ENCODE assay signal across 20 mouse cellular contexts in genomic region chr17:47118010-47118409, GRCm38 (mm10).
"Had no signal": no experiment of that assay in that cellular context is flagged by ENCODE, and none has a peak within 500 bp of the region (broad histone marks: within the 10 kb centered on the region; RNA-seq: fewer than 3 reads in every experiment).

No protein-coding gene starts in this region.

- H3K27ac ChIP-seq: liver, embryonic 15.5 days; lung, embryonic 15.5 days; midbrain, embryonic 12.5 days; neural tube, embryonic 13.5 days; neural tube, embryonic 15.5 days had no signal

- H3K4me3 ChIP-seq: liver, embryonic 15.5 days; lung, embryonic 15.5 days; midbrain, embryonic 12.5 days; myocyte; neural tube, embryonic 13.5 days; neural tube, embryonic 15.5 days had no signal

- H3K9ac ChIP-seq: liver, embryonic 15.5 days; liver, postnatal 0 days; lung, embryonic 15.5 days; midbrain, embryonic 12.5 days; neural tube, embryonic 13.5 days; neural tube, embryonic 15.5 days had no signal

- DNase-seq: liver, postnatal 0 days; lung, adult 2 months; lung, postnatal 4 days; midbrain, embryonic 14.5 days; retina, postnatal 1 day; right cerebral cortex, adult 18-20 months; right cerebral cortex, postnatal 25 days; right cerebral cortex, postnatal 4 days; spleen, adult 18-20 months; thymus, adult 18-20 months; thymus, postnatal 25 days; thymus, postnatal 4 days had no signal

- H3K4me1 ChIP-seq: liver, embryonic 15.5 days; lung, embryonic 15.5 days; midbrain, embryonic 12.5 days; neural tube, embryonic 13.5 days; neural tube, embryonic 15.5 days had no signal

- H3K36me3 ChIP-seq: liver, embryonic 15.5 days; lung, embryonic 15.5 days; midbrain, embryonic 12.5 days; neural tube, embryonic 13.5 days; neural tube, embryonic 15.5 days had no signal

- H3K9me3 ChIP-seq: liver, embryonic 15.5 days; lung, embryonic 15.5 days; midbrain, embryonic 12.5 days; neural tube, embryonic 13.5 days; neural tube, embryonic 15.5 days had no signal

- H3K4me2 ChIP-seq: liver, embryonic 15.5 days; lung, embryonic 15.5 days; midbrain, embryonic 12.5 days; neural tube, embryonic 13.5 days; neural tube, embryonic 15.5 days had no signal

- H3K27me3 ChIP-seq: liver, embryonic 15.5 days; lung, embryonic 15.5 days; midbrain, embryonic 12.5 days; neural tube, embryonic 13.5 days; neural tube, embryonic 15.5 days had no signal

- ATAC-seq: liver, postnatal 0 days; lung, postnatal 0 days; midbrain, embryonic 16.5 days had no signal
